Mouse (Mus musculus): ENCODE measurements around the gene Peg12. TPM values are rescaled to one million over a fixed set of nuclear protein-coding genes. Genes with fewer than 3 reads are reported as not detected.

Peg12 gene
- polyA plus RNA-seq, 1 experiment from 2014 or later, result 26.4 TPM

DNA sequence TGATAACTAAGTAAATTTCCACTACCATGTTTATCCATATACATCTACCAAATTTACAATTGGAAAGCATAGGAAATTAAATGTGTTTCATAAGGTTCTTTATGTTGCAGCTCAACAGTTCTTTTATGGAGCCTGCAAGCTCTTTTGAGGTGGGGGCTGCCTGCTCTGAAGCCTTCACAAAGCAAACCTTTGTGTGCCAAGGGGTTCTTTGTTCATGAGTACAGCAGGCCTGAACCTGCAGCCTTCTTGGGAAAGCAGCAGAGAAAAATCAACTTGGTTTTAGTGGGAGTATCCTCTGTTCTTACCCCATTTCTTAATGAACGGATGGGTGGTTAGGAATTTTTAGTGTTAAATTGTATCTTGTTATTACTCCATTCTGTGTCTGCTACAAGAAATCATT is 49.1 kb downstream of the Peg12 start:
- 0 out of 2 replicates have a peak, but pooled peaks cover 10% of the 10 kb centered on the region for H3K9me3 ChIP-seq (ENCODE audit: control insufficient read depth, low read length)
- 0 out of 2 replicates have a peak, but pooled peaks cover 7% of the 10 kb centered on the region for H3K4me1 ChIP-seq (replicated peaks; ENCODE audit: control insufficient read depth, insufficient read depth, low read length)
- no peaks in the 10 kb centered on the region for H3K36me3 ChIP-seq (ENCODE audit: control insufficient read depth, insufficient read depth, low read length)
- WGBS, result 74% methylated on average over 1 of the region's 1 CpGs
- no peak overlapping the region for H3K9ac ChIP-seq (ENCODE audit: low read length)
- no peak overlapping the region for H3K27ac ChIP-seq (ENCODE audit: low read depth)
- H3K27me3 ChIP-seq (replicated peaks; ENCODE audit: control insufficient read depth, insufficient read depth, low read length), result no peaks in the 10 kb centered on the region
- no peak for DNase-seq (ENCODE audit: low spot score)
- no peak overlapping the region for H3K4me3 ChIP-seq (ENCODE audit: low read depth, low read length)
- ATAC-seq (replicated peaks; ENCODE audit: low FRiP score, low TSS enrichment, low read depth), result no peak
- H3K4me2 ChIP-seq (ENCODE audit: low read length), result no peak overlapping the region

Other genes with a start within 250 kb of the Peg12 start
- 76.1 and 82.9 TPM in 2 replicates for gene Ndn, start 117.9 kb downstream of the Peg12 start, polyA plus RNA-seq (2014; fragmentation: Nextera tagmentation; extraction: Ambion mirVana)
- 0.83 and 1.1 TPM in 2 replicates for gene Magel2, start 87.5 kb downstream of the Peg12 start, polyA plus RNA-seq (2014; fragmentation: Nextera tagmentation; extraction: Ambion mirVana)
- 5.3 and 6.6 TPM in 2 replicates for gene Mkrn3, start 44.4 kb downstream of the Peg12 start, polyA plus RNA-seq (2014; fragmentation: Nextera tagmentation; extraction: Ambion mirVana)